Mouse (Mus musculus) midbrain, embryonic 14.5 days (tissue): ENCODE measurements around the gene Dram2. TPM values are rescaled to one million over a fixed set of nuclear protein-coding genes. Genes with fewer than 3 reads are reported as not detected.

Experiments used
- ATAC-seq: fragments of 200-750 bp; cut with Nextera tagmentation; 2 replicates; pipeline ENCODE4 v1.8.0; 2017; ENCODE audit warnings: moderate number of reproducible peaks, moderate library complexity; ENCODE audit not compliant: low FRiP score, low TSS enrichment
- DNase-seq: peaks from one replicate; pipeline ENCODE4 v3.0.0-alpha.2; 2015
- H3K27ac ChIP-seq: fragments of 300-500 bp; sonication (generic); replicated peaks from 2 replicates; pipeline ENCODE4 v1.5.1; 2014; ENCODE audit warnings: mild to moderate bottlenecking, low read depth, low read length, moderate library complexity
- H3K27me3 ChIP-seq: fragments of 300-500 bp; sonication (generic); 2 replicates; pipeline ENCODE4 v1.6.1; 2014; ENCODE audit warnings: low read length, control low read depth, mixed read lengths; ENCODE audit not compliant: control insufficient read depth, insufficient read depth
- H3K36me3 ChIP-seq: fragments of 300-500 bp; sonication (generic); 2 replicates; pipeline ENCODE4 v1.6.1; 2014; ENCODE audit warnings: low read length, control low read depth; ENCODE audit not compliant: control insufficient read depth, insufficient read depth
- H3K4me1 ChIP-seq: fragments of 300-500 bp; sonication (generic); 2 replicates; pipeline ENCODE4 v1.6.1; 2014; ENCODE audit warnings: mild to moderate bottlenecking, antibody characterized with exemption, low read length, control low read depth; ENCODE audit not compliant: control insufficient read depth, insufficient read depth
- H3K4me2 ChIP-seq: fragments of 300-500 bp; sonication (generic); 2 replicates; pipeline ENCODE4 v1.6.1; 2014; ENCODE audit warnings: mild to moderate bottlenecking, low read length, moderate library complexity
- H3K4me3 ChIP-seq: fragments of 300-500 bp; sonication (generic); replicated peaks from 2 replicates; pipeline ENCODE4 v1.5.1; 2014; ENCODE audit warnings: low read depth, low read length
- H3K9ac ChIP-seq: fragments of 300-500 bp; sonication (generic); replicated peaks from 2 replicates; pipeline ENCODE4 v1.6.1; 2014; ENCODE audit warnings: mild to moderate bottlenecking, low read length, moderate library complexity
- H3K9me3 ChIP-seq: fragments of 300-500 bp; sonication (generic); 2 replicates; pipeline ENCODE4 v1.6.1; 2016; ENCODE audit warnings: low read length, control low read depth, mixed read lengths; ENCODE audit not compliant: control insufficient read depth
- WGBS: fragments of 180-500 bp; shearing (Covaris S2); extraction: QIAGEN DNeasy Blood & Tissue Kit; methylation state at CpG from one replicate; pipeline ENCODE4 v1.1.7; 2014; 5-methylcytosine and 5-hydroxymethylcytosine counted together
- polyA plus RNA-seq: library from polyadenylated mRNA; unstranded; fragments of >200 nt; fragmentation: Nextera tagmentation; extraction: Ambion mirVana; gene quantifications from 2 replicates; pipeline ENCODE4 v1.2.1, GENCODE M21; 2014

The Dram2 gene
- polyA plus RNA-seq, 1 experiment from 2014 or later = 66.7 TPM

- no peak overlapping the region for H3K9ac ChIP-seq
These were observed 2.8 kb upstream of the Dram2 start for GRCm38 (mm10) chr3:106544721-106545316.

GRCm38 (mm10) chr3:106547924-106548539 lies 434 bp downstream of the Dram2 start:
- Histone ChIP-seq H3K36me3 (0 out of 2 replicates have a peak, but pooled peaks cover 4% of the 10 kb centered on the region), H3K9me3 (no peaks in the 10 kb centered on the region), H3K27ac (peak overlapping the region; percentile 88), H3K4me2 (peak overlapping the region; percentile 71), H3K4me3 (peak overlapping the region; percentile 85), H3K4me1 (peaks cover 15% of the 10 kb centered on the region), H3K27me3 (no peaks in the 10 kb centered on the region), H3K9ac (peak overlapping the region; percentile 70)
- under 1% methylated on average over 27 of the region's 27 CpGs for WGBS
- DNase-seq (peak; percentile 55), ATAC-seq (peak; percentile 55)

More at GRCm38 (mm10) chr3:106544721-106545316, 2.8 kb upstream of the Dram2 start:
- ATAC-seq (no peak), DNase-seq (no peak)
- Histone ChIP-seq H3K36me3 (no peaks in the 10 kb centered on the region), H3K27ac (no peak overlapping the region), H3K9me3 (no peaks in the 10 kb centered on the region), H3K27me3 (no peaks in the 10 kb centered on the region), H3K4me1 (peaks cover 12% of the 10 kb centered on the region), H3K4me2 (no peak overlapping the region), H3K4me3 (no peak overlapping the region)
- WGBS = 95% methylated on average over 8 of the region's 8 CpGs

GRCm38 (mm10) chr3:106548971-106549370 lies 1.4 kb downstream of the Dram2 start:
- WGBS = 56% methylated on average over 3 of the region's 3 CpGs
- peak overlapping the region; percentile 71 for H3K4me2 ChIP-seq
- no peak overlapping the region for H3K9ac ChIP-seq
- no peaks in the 10 kb centered on the region for H3K9me3 ChIP-seq
- ATAC-seq = no peak
- H3K27ac ChIP-seq = no peak overlapping the region
- no peaks in the 10 kb centered on the region for H3K27me3 ChIP-seq
- H3K4me1 ChIP-seq = peaks cover 15% of the 10 kb centered on the region
- peaks cover 12% of the 10 kb centered on the region for H3K36me3 ChIP-seq
- DNase-seq = no peak
- H3K4me3 ChIP-seq = no peak overlapping the region; the same call in 1 of the 2 replicates

GRCm38 (mm10) chr3:106553411-106553810 lies 5.8 kb downstream of the Dram2 start:
- 91% methylated on average over 5 of the region's 5 CpGs for WGBS
- Histone ChIP-seq H3K9me3 (no peaks in the 10 kb centered on the region), H3K4me3 (no peak overlapping the region), H3K4me2 (no peak overlapping the region), H3K27me3 (no peaks in the 10 kb centered on the region), H3K9ac (no peak overlapping the region), H3K4me1 (0 out of 2 replicates have a peak, but pooled peaks cover 10% of the 10 kb centered on the region), H3K36me3 (peaks cover 36% of the 10 kb centered on the region), H3K27ac (no peak overlapping the region)
- ATAC-seq (no peak), DNase-seq (no peak)

GRCm38 (mm10) chr3:106555743-106556250 lies 8.2 kb downstream of the Dram2 start:
- Histone ChIP-seq H3K27ac (no peak overlapping the region), H3K4me1 (no peaks in the 10 kb centered on the region), H3K36me3 (peaks cover 39% of the 10 kb centered on the region), H3K4me2 (no peak overlapping the region), H3K27me3 (no peaks in the 10 kb centered on the region), H3K9me3 (no peaks in the 10 kb centered on the region), H3K4me3 (no peak overlapping the region), H3K9ac (no peak overlapping the region)
- WGBS = 89% methylated on average over 3 of the region's 3 CpGs
- ATAC-seq (no peak), DNase-seq (no peak)

GRCm38 (mm10) chr3:106558271-106558670 lies 10.7 kb downstream of the Dram2 start:
- H3K9me3 ChIP-seq = no peaks in the 10 kb centered on the region
- H3K4me1 ChIP-seq = no peaks in the 10 kb centered on the region
- ATAC-seq (no peak), DNase-seq (no peak)
- H3K27ac ChIP-seq = no peak overlapping the region
- H3K36me3 ChIP-seq = peaks cover 34% of the 10 kb centered on the region
- no peak overlapping the region for H3K9ac ChIP-seq
- H3K27me3 ChIP-seq = no peaks in the 10 kb centered on the region
- no peak overlapping the region for H3K4me2 ChIP-seq
- H3K4me3 ChIP-seq = no peak overlapping the region

GRCm38 (mm10) chr3:106565876-106566275 lies 18.3 kb downstream of the Dram2 start:
- H3K4me2 ChIP-seq = no peak overlapping the region
- H3K9ac ChIP-seq = no peak overlapping the region
- no peaks in the 10 kb centered on the region for H3K9me3 ChIP-seq
- ATAC-seq (no peak), DNase-seq (no peak)
- H3K27ac ChIP-seq = no peak overlapping the region
- H3K4me3 ChIP-seq = no peak overlapping the region
- no peaks in the 10 kb centered on the region for H3K27me3 ChIP-seq
- H3K36me3 ChIP-seq = peaks cover 13% of the 10 kb centered on the region
- 92% methylated on average over 3 of the region's 3 CpGs for WGBS
- no peaks in the 10 kb centered on the region for H3K4me1 ChIP-seq

- no peak overlapping the region for H3K9ac ChIP-seq
- no peaks in the 10 kb centered on the region for H3K9me3 ChIP-seq
- H3K27me3 ChIP-seq = no peaks in the 10 kb centered on the region
- DNase-seq (no peak), ATAC-seq (no peak)
- no peak overlapping the region for H3K27ac ChIP-seq
- peaks cover 17% of the 10 kb centered on the region for H3K36me3 ChIP-seq
- H3K4me2 ChIP-seq = no peak overlapping the region
- H3K4me3 ChIP-seq = no peak overlapping the region
- H3K4me1 ChIP-seq = no peaks in the 10 kb centered on the region
- 89% methylated on average over 3 of the region's 3 CpGs for WGBS
These were observed 25.6 kb downstream of the Dram2 start for GRCm38 (mm10) chr3:106573191-106573590.

GRCm38 (mm10) chr3:106579296-106579695 lies 31.7 kb downstream of the Dram2 start:
- no peak overlapping the region for H3K9ac ChIP-seq
- no peaks in the 10 kb centered on the region for H3K27me3 ChIP-seq
- ATAC-seq (no peak), DNase-seq (no peak)
- no peak overlapping the region for H3K4me3 ChIP-seq
- 95% methylated on average over 2 of the region's 2 CpGs for WGBS
- H3K9me3 ChIP-seq = no peaks in the 10 kb centered on the region
- H3K4me2 ChIP-seq = no peak overlapping the region
- H3K36me3 ChIP-seq = no peaks in the 10 kb centered on the region
- H3K4me1 ChIP-seq = no peaks in the 10 kb centered on the region
- H3K27ac ChIP-seq = no peak overlapping the region
